Comparison of ENCODE assay signal across 21 mouse cellular contexts in the genomic region with DNA sequence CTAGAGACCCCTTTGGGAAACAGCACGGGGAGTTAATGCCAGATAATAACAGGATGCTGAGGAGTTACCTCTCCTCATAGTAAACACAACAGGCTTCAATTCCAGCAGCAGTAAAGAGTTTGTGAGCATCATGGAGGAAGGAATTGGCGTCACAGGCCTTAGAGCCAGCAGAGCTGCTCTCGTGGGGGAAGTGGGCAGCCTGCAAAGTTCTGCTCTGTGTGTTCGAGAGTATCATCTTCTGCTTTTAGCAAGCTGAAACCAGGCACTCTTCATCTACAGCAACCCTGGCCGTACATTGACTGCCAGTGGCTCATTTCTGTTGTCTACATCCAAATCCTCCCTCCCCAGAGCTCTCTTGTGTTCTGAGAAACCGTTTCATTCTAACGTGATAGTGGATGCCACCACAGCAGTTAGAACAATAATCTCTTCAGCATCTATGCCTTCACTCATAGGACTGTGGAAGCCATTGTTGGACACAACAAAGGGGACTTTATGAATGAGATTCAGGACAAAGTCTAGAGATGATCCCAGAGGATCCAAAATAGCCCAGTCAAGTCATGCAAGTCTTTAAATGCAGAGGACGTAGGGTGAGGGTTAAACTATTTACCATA. TPM values are rescaled to one million over a fixed set of nuclear protein-coding genes. Genes with fewer than 3 reads are reported as not detected.
"Had no signal": no experiment of that assay in that cellular context is flagged by ENCODE, and none has a peak within 500 bp of the region (broad histone marks: within the 10 kb centered on the region; RNA-seq: fewer than 3 reads in every experiment).

No protein-coding gene starts in this region.

- H3K36me3 ChIP-seq: limb, embryonic 12.5 days; liver, embryonic 13.5 days; lung, embryonic 15.5 days; neural tube, embryonic 15.5 days; stomach, embryonic 15.5 days had no signal

- DNase-seq: kidney, adult 18-20 months; kidney, postnatal 10 days; kidney, postnatal 4 days; layer of hippocampus, adult 9-11 months; layer of hippocampus, postnatal 36 days; liver; liver, embryonic 13.5 days; liver, postnatal 0 days; lung, postnatal 14 days; midbrain, embryonic 14.5 days; spleen, adult 18-20 months; thymus, postnatal 4 days had no signal

- H3K27me3 ChIP-seq: limb, embryonic 12.5 days; liver, embryonic 13.5 days; lung, embryonic 15.5 days; neural tube, embryonic 15.5 days; stomach, embryonic 15.5 days had no signal

- ATAC-seq: liver, postnatal 0 days had no signal

RNA-seq across cellular contexts. Expression of gene Il12b, which starts 44.9 kb away (rescaled TPM):
- total RNA-seq: layer of hippocampus, postnatal 36 days; left cerebral cortex, adult 8-10 months; left cerebral cortex, postnatal 36 days had no signal
- polyA plus RNA-seq: kidney, embryonic 14.5 days; limb, embryonic 12.5 days; liver, embryonic 13.5 days; liver, postnatal 0 days; lung, embryonic 15.5 days; myocyte; neural tube, embryonic 11.5 days; neural tube, embryonic 15.5 days had no signal
